Mouse (Mus musculus) kidney, postnatal 0 days (tissue): ENCODE measurements around the gene Ahnak. TPM values are rescaled to one million over a fixed set of nuclear protein-coding genes. Genes with fewer than 3 reads are reported as not detected.

Experiments
- ATAC-seq: fragments of 200-750 bp; cut with Nextera tagmentation; replicated peaks from 2 replicates; pipeline ENCODE4 v1.8.0; 2017; ENCODE audit warnings: low read depth, moderate number of reproducible peaks, moderate TSS enrichment, moderate library complexity; ENCODE audit not compliant: low FRiP score
- DNase-seq: peaks from one replicate; pipeline ENCODE4 v3.0.0-alpha.2; 2016; ENCODE audit warnings: low spot score
- H3K27ac ChIP-seq: fragments of 300-500 bp; sonication (generic); 2 replicates; pipeline ENCODE4 v1.5.1; 2014; ENCODE audit warnings: mild to moderate bottlenecking
- H3K27me3 ChIP-seq: fragments of 300-500 bp; sonication (generic); 2 replicates; pipeline ENCODE4 v1.6.1; 2014; ENCODE audit warnings: low read length, mixed read lengths; ENCODE audit not compliant: insufficient read depth
- H3K36me3 ChIP-seq: fragments of 300-500 bp; sonication (generic); 2 replicates; pipeline ENCODE4 v1.6.1; 2014; ENCODE audit warnings: low read length, mixed read lengths; ENCODE audit not compliant: insufficient read depth
- H3K4me1 ChIP-seq: fragments of 300-500 bp; sonication (generic); replicated peaks from 2 replicates; pipeline ENCODE4 v1.6.1; 2014; ENCODE audit warnings: antibody characterized with exemption, low read length, mixed read lengths; ENCODE audit not compliant: insufficient read depth
- H3K4me2 ChIP-seq: fragments of 300-500 bp; sonication (generic); 2 replicates; pipeline ENCODE4 v1.6.1; 2014; ENCODE audit warnings: mild to moderate bottlenecking, low read length, moderate library complexity, mixed read lengths
- H3K4me3 ChIP-seq: fragments of 300-500 bp; sonication (generic); replicated peaks from 2 replicates; pipeline ENCODE4 v1.5.1; 2014; ENCODE audit warnings: low read depth, low read length
- H3K9ac ChIP-seq: fragments of 300-500 bp; sonication (generic); 2 replicates; pipeline ENCODE4 v1.6.1; 2014; ENCODE audit warnings: low read depth, low read length
- H3K9me3 ChIP-seq: fragments of 300-500 bp; sonication (generic); replicated peaks from 2 replicates; pipeline ENCODE4 v1.6.1; 2016; ENCODE audit warnings: low read length, inconsistent platforms, mixed read lengths
- CTCF ChIP-seq: IDR thresholded peaks from 2 replicates; pipeline ENCODE4 v1.5.1; 2016; ENCODE audit warnings: antibody characterized with exemption, low read depth, mild to moderate bottlenecking, moderate library complexity
- WGBS: fragments of 180-500 bp; shearing (Covaris S2); extraction: QIAGEN DNeasy Blood & Tissue Kit; methylation state at CpG from one replicate; pipeline ENCODE4 v1.1.7; 2014; 5-methylcytosine and 5-hydroxymethylcytosine counted together
- polyA plus RNA-seq: library from polyadenylated mRNA; unstranded; fragments of >200 nt; fragmentation: Nextera tagmentation; extraction: Ambion mirVana; gene quantifications from 2 replicates; pipeline ENCODE4 v1.2.1, GENCODE M21; 2015

Gene Ahnak
- polyA plus RNA-seq, 1 experiment from 2014 or later: 27.5 TPM

- H3K9me3 ChIP-seq: no peaks in the 10 kb centered on the region
- ATAC-seq (no peak), DNase-seq (no peak)
- no peak overlapping the region for H3K4me3 ChIP-seq
- no peak for TF ChIP-seq CTCF
- H3K27me3 ChIP-seq: no peaks in the 10 kb centered on the region
- no peak overlapping the region for H3K27ac ChIP-seq
- H3K4me1 ChIP-seq: no peaks in the 10 kb centered on the region
- H3K9ac ChIP-seq: no peak overlapping the region
- H3K36me3 ChIP-seq: no peaks in the 10 kb centered on the region
- 81% methylated on average over 17 of the region's 17 CpGs for WGBS
- no peak overlapping the region for H3K4me2 ChIP-seq
Observed at GRCm38 (mm10) chr19:9100297-9101061, 111.4 kb downstream of the Ahnak start.

- Histone ChIP-seq H3K4me2 (no peak overlapping the region), H3K4me3 (no peak overlapping the region), H3K27ac (no peak overlapping the region), H3K9ac (no peak overlapping the region), H3K36me3 (no peaks in the 10 kb centered on the region), H3K4me1 (no peaks in the 10 kb centered on the region), H3K27me3 (no peaks in the 10 kb centered on the region), H3K9me3 (no peaks in the 10 kb centered on the region)
- 64% methylated on average over 2 of the region's 2 CpGs for WGBS
- no peak for TF ChIP-seq CTCF
- DNase-seq (no peak), ATAC-seq (no peak)
Observed at GRCm38 (mm10) chr19:9101062-9101457, 112.0 kb downstream of the Ahnak start.

GRCm38 (mm10) chr19:9103986-9104385, 114.9 kb downstream of the Ahnak start:
- 70% methylated on average over 4 of the region's 4 CpGs for WGBS
- Histone ChIP-seq H3K36me3 (no peaks in the 10 kb centered on the region), H3K27me3 (no peaks in the 10 kb centered on the region), H3K4me1 (peaks cover 14% of the 10 kb centered on the region; the same call in 1 of the 2 replicates), H3K9me3 (no peaks in the 10 kb centered on the region), H3K4me2 (no peak overlapping the region), H3K4me3 (no peak overlapping the region), H3K9ac (no peak overlapping the region), H3K27ac (no peak overlapping the region)
- ATAC-seq (no peak), DNase-seq (no peak)
- TF ChIP-seq CTCF: no peak

GRCm38 (mm10) chr19:9105101-9105685, 116.1 kb downstream of the Ahnak start:
- TF ChIP-seq CTCF: no peak
- Histone ChIP-seq H3K4me3 (no peak overlapping the region), H3K27ac (no peak overlapping the region), H3K9ac (no peak overlapping the region), H3K36me3 (no peaks in the 10 kb centered on the region), H3K27me3 (no peaks in the 10 kb centered on the region), H3K4me1 (peaks cover 14% of the 10 kb centered on the region; the same call in 1 of the 2 replicates), H3K9me3 (no peaks in the 10 kb centered on the region), H3K4me2 (no peak overlapping the region)
- WGBS: 80% methylated on average over 3 of the region's 3 CpGs
- DNase-seq (no peak), ATAC-seq (no peak)

GRCm38 (mm10) chr19:9106096-9106495, 117.0 kb downstream of the Ahnak start:
- DNase-seq (peak; percentile 41), ATAC-seq (no peak)
- peaks cover 14% of the 10 kb centered on the region; the same call in 1 of the 2 replicates for H3K4me1 ChIP-seq
- H3K4me2 ChIP-seq: no peak overlapping the region
- H3K9me3 ChIP-seq: no peaks in the 10 kb centered on the region
- peak overlapping the region; percentile 40; the same call in 1 of the 2 replicates for H3K27ac ChIP-seq
- H3K27me3 ChIP-seq: no peaks in the 10 kb centered on the region
- no peak for TF ChIP-seq CTCF
- no peak overlapping the region for H3K4me3 ChIP-seq
- no peaks in the 10 kb centered on the region for H3K36me3 ChIP-seq
- no peak overlapping the region for H3K9ac ChIP-seq
- WGBS: 60% methylated on average over 5 of the region's 5 CpGs

GRCm38 (mm10) chr19:9106751-9107378, 117.8 kb downstream of the Ahnak start:
- Histone ChIP-seq H3K4me3 (no peak overlapping the region), H3K36me3 (no peaks in the 10 kb centered on the region), H3K4me2 (no peak overlapping the region), H3K9ac (no peak overlapping the region), H3K27me3 (no peaks in the 10 kb centered on the region), H3K27ac (peak overlapping the region; percentile 57), H3K9me3 (no peaks in the 10 kb centered on the region), H3K4me1 (peaks cover 14% of the 10 kb centered on the region; the same call in 1 of the 2 replicates)
- WGBS: 30% methylated on average over 4 of the region's 4 CpGs
- DNase-seq: peak; percentile 34
- ATAC-seq: peak; percentile 37; the same call in 1 of the 2 replicates
- no peak for TF ChIP-seq CTCF
